Mouse (Mus musculus) G1E (cell line): Measurements from ENCODE around the gene Creb5. TPM values are rescaled to one million over a fixed set of nuclear protein-coding genes. Genes with fewer than 3 reads are reported as not detected.

Source experiments
- ATAC-seq: 2 replicates; pipeline ENCODE4 v1.8.0; 2016; ENCODE audit warnings: mild to moderate bottlenecking; ENCODE audit not compliant: insufficient number of reproducible peaks, poor library complexity, low FRiP score, severe bottlenecking; ENCODE audit errors: extremely low read depth
- DNase-seq: peaks from one replicate; pipeline ENCODE4 v3.0.0; 2012; ENCODE audit warnings: low spot score
- H3K27me3 ChIP-seq: 2 replicates; pipeline ENCODE4 v1.6.1; 2012; ENCODE audit warnings: mild to moderate bottlenecking, low read length, inconsistent platforms; ENCODE audit not compliant: insufficient read depth
- H3K36me3 ChIP-seq: replicated peaks from 2 replicates; pipeline ENCODE3; 2012; ENCODE audit warnings: mild to moderate bottlenecking, inconsistent platforms
- H3K4me1 ChIP-seq: 2 replicates; pipeline ENCODE4 v1.6.1; 2012; ENCODE audit warnings: low read depth, low read length, inconsistent platforms, mixed read lengths; ENCODE audit not compliant: insufficient read depth
- H3K4me3 ChIP-seq: 2 replicates; pipeline ENCODE4 v1.5.1; 2012; ENCODE audit warnings: low read depth, mild to moderate bottlenecking, inconsistent platforms, low read length, moderate library complexity, mixed read lengths
- H3K9me3 ChIP-seq: replicated peaks from 2 replicates; pipeline ENCODE4 v1.6.1; 2012; ENCODE audit warnings: inconsistent platforms
- CTCF ChIP-seq: IDR thresholded peaks from 2 replicates; pipeline ENCODE4 v1.5.1; 2012; ENCODE audit warnings: low read depth, low read length, inconsistent platforms, mixed read lengths
- GATA1 ChIP-seq: IDR thresholded peaks from 2 replicates; pipeline ENCODE4 v1.6.1; 2012; ENCODE audit warnings: borderline replicate concordance, low read length, inconsistent platforms, mixed read lengths
- GATA2 ChIP-seq: IDR thresholded peaks from 2 replicates; pipeline ENCODE4 v1.6.1; 2012; ENCODE audit warnings: low read depth, low read length, inconsistent platforms, borderline replicate concordance
- POLR2AphosphoS5 ChIP-seq: IDR thresholded peaks from 2 replicates; pipeline ENCODE4 v1.6.1; 2012; ENCODE audit warnings: low read depth, low read length, inconsistent platforms; ENCODE audit not compliant: insufficient replicate concordance
- TAL1 ChIP-seq: conservative IDR thresholded peaks from 2 replicates; pipeline ENCODE4 v1.6.1; 2012; ENCODE audit warnings: low read depth, low read length, inconsistent platforms, mixed read lengths
- polyA plus RNA-seq: library from polyadenylated mRNA; stranded (reverse); fragments of >175 nt; gene quantifications from 2 replicates; pipeline ENCODE4 v1.2.3, GENCODE M21; 2012
- total RNA-seq, 2 experiments: library from RNA; stranded (forward) in 1 of 2; stranded (reverse) in 1 of 2; fragments of 200-1000 nt in 1 of 2; fragments of >200 nt in 1 of 2; fragmentation: Nextera tagmentation in 1 of 2; gene quantifications; 2 replicates each; pipeline ENCODE4 v1.2.3; 2014 to 2017

Creb5 gene
- total and polyA plus RNA-seq, 3 experiments: 0.44 TPM; not detected in 2

DNA sequence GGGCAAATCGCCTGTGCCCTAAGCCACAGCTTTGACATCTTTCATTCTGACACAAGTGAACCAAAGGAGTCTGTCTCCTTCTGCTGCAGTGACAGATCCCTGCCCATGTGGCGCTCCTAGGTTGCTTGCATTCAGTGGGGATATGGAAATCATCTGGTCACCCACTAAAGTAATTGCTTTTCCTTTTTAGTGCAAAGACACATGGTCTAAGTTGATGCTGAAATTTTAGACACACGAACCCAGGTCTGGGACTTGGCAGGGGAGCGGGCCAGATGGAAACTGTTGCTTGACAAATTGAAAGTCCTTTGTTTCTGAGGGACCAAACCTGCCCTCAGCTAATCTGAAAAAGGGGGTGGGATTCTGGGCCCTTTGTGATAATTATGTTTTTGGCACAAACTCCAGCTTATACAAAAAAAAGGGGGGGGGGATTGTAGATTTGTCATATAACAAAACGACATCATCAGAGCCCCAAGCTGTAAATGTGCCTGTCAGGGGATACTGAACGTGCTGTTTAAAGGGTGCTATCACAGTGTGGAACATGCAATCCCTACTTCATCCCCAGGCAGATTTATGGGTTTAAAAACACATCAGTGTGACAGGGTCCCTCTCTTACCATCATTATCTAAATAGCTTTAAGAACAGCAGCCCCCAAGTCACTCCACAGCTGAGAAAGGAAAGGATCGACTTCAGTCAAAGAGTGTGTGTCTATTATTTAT is 401.9 kb downstream of the Creb5 start:
- H3K27me3 ChIP-seq: no peaks in the 10 kb centered on the region
- H3K36me3 ChIP-seq: no peaks in the 10 kb centered on the region
- ATAC-seq (no peak), DNase-seq (no peak)
- no peaks in the 10 kb centered on the region for H3K4me1 ChIP-seq
- H3K4me3 ChIP-seq: no peak overlapping the region
- TF ChIP-seq GATA2: no peak
- TF ChIP-seq TAL1: no peak
- no peak for TF ChIP-seq POLR2AphosphoS5
- no peak for TF ChIP-seq GATA1
- TF ChIP-seq CTCF: no peak
- H3K9me3 ChIP-seq: peaks cover 36% of the 10 kb centered on the region

DNA sequence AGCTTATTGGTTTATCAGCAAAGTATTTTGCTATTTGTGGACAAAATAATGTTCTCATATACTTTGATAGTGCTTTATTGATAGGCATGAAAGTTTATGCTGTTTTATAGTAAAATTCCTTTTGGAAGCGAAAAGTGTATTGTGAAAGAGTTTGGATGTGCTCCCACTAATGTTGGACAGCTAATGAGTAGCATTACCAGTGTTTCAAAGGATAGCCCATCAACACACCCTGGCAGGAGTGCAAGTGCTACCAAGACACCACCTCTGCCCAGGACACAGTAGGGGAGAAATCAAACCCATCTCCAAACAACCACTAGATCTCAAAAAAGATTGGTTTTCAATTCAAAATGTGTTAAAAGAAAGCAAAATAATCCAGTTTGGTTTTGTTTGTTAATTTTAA is 403.9 kb downstream of the Creb5 start:
- H3K36me3 ChIP-seq: no peaks in the 10 kb centered on the region
- no peak for TF ChIP-seq GATA2
- no peak for TF ChIP-seq GATA1
- no peak for TF ChIP-seq POLR2AphosphoS5
- TF ChIP-seq CTCF: no peak
- no peak for TF ChIP-seq TAL1
- no peak for ATAC-seq

DNA sequence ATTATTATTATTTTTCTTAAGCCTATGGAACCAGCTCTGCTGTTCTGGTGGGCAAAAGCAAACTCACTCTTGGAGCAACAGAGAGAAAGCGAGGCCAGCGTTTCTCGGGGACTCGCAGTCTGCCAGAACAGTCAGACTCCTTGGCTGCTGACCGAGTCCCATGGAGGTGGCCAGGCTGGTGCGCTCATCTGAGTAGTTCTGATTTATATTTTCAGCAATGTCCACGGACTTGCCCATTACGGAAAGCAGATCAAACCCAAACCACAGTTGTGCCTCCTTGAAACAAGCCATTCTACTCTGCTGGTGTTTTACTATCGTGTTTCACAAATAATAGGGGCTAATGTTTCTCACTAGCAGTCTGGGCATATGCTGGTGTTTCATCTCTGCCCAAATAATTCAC is 408.1 kb downstream of the Creb5 start:
- no peaks in the 10 kb centered on the region for H3K36me3 ChIP-seq
- TF ChIP-seq POLR2AphosphoS5: no peak
- no peak for TF ChIP-seq GATA2
- no peak for TF ChIP-seq TAL1
- no peak for TF ChIP-seq GATA1
- no peak for TF ChIP-seq CTCF
- no peak overlapping the region for H3K4me3 ChIP-seq
- H3K9me3 ChIP-seq: peaks cover 26% of the 10 kb centered on the region
- no peaks in the 10 kb centered on the region for H3K4me1 ChIP-seq
- H3K27me3 ChIP-seq: no peaks in the 10 kb centered on the region
- no peak for ATAC-seq
- no peak for DNase-seq

More for the DNA sequence above, 403.9 kb downstream of the Creb5 start:
- Histone ChIP-seq H3K27me3 (no peaks in the 10 kb centered on the region), H3K4me3 (no peak overlapping the region), H3K9me3 (peaks cover 30% of the 10 kb centered on the region), H3K4me1 (no peaks in the 10 kb centered on the region)
- DNase-seq: no peak

DNA sequence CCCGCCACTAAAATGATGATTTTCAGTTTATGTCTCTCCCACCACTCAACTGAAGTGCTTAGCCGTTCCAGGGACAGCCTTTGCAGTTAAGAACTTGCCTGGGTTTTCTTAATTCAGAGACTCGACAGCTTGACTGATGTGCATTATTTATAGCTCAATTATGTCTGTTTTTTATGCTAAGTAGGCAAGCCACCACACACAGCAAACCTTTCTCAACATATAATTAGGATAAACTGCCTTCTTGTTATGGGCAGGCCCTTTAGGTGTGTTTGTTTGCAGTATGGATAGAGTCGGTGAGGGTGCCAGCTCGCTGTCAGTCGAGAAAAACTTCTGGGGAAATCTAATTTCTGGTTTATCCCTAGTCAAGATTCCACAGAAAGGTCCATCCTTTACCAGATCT is 409.4 kb downstream of the Creb5 start:
- no peak for ATAC-seq
- no peaks in the 10 kb centered on the region for H3K27me3 ChIP-seq
- no peak overlapping the region for H3K4me3 ChIP-seq
- DNase-seq: no peak
- no peaks in the 10 kb centered on the region for H3K36me3 ChIP-seq
- no peaks in the 10 kb centered on the region for H3K4me1 ChIP-seq
- H3K9me3 ChIP-seq: peaks cover 30% of the 10 kb centered on the region
- TF ChIP-seq CTCF (no peak), TAL1 (no peak), POLR2AphosphoS5 (no peak), GATA1 (no peak), GATA2 (no peak)

DNA sequence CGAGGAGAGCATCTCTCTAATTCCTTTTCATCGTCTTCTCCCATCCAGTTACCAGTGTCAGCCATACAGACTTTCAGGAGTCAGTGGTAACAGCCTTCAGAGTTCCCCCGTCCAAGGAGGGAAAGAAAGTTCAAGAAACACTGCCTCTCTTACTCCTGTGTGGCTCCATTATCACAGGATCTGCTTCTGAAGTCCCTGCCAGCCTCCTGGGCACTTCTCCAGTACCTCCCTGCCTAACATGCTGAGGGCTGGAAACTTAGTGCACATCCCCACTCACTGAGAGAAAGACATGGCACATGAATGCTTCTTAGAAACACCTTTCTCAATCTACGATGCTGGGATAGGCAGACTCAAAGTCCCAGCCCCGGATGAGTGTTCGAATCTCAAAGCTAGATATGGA is 409.9 kb downstream of the Creb5 start:
- H3K36me3 ChIP-seq: no peaks in the 10 kb centered on the region
- no peaks in the 10 kb centered on the region for H3K4me1 ChIP-seq
- H3K4me3 ChIP-seq: no peak overlapping the region
- ATAC-seq: no peak
- no peak for DNase-seq
- H3K9me3 ChIP-seq: peaks cover 31% of the 10 kb centered on the region
- H3K27me3 ChIP-seq: no peaks in the 10 kb centered on the region
- TF ChIP-seq GATA2: no peak
- TF ChIP-seq CTCF: no peak
- no peak for TF ChIP-seq POLR2AphosphoS5
- no peak for TF ChIP-seq GATA1
- TF ChIP-seq TAL1: no peak

DNA sequence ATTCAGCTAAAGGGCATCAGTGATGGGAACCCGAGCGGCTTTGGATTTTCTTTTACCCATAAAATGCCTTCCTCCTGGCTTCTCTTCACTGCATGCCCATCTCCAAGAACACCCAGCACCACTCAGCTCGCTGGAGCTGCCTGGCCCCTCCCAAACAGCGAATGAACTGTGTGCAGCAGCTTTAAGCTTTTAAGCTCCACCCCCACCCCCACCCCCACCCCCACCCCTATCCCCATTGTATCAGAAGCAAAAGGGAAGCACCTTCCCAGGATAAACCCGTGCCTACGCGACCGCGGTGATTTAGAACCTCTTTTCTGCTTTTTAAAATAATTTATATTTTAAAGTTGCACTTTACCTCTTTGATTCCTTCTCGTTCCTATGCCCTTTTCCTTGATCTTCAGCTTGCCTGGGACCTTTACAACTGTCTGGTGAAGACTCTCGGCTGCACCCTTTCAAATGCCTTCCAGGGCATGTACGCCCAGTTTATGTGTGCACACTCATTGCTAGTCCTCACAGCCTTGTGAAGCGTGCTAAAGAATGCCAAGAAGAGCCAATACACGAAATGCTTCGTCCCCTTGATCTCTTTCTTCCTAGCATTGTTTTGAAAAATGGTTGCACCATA is 411.2 kb downstream of the Creb5 start:
- Histone ChIP-seq H3K4me1 (no peaks in the 10 kb centered on the region), H3K4me3 (no peak overlapping the region), H3K27me3 (no peaks in the 10 kb centered on the region), H3K9me3 (peaks cover 29% of the 10 kb centered on the region), H3K36me3 (no peaks in the 10 kb centered on the region)
- no peak for TF ChIP-seq CTCF
- TF ChIP-seq GATA2: no peak
- TF ChIP-seq TAL1: no peak
- TF ChIP-seq POLR2AphosphoS5: no peak
- TF ChIP-seq GATA1: no peak
- ATAC-seq (no peak), DNase-seq (no peak)

DNA sequence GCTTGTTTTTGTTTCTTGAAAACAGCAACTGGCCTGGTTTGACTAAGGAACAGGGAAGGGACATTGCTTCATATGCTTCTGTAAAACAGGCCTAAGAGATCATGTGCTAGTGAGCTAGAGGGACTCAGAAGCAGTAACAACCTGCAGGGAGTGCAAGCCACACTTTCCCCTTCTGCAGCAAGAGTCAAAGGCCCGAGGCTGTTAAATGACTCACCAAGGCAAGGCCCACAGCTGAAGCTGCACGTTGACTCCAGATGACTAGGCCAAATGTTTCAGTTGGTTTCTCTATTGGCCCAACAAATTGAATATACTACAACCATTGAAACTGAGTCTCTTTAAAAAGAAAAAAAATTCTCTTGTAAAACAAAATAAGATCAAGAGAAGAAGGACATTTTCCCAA is 417.4 kb downstream of the Creb5 start:
- no peak for ATAC-seq
- Histone ChIP-seq H3K9me3 (peaks cover 39% of the 10 kb centered on the region), H3K4me3 (no peak overlapping the region), H3K36me3 (no peaks in the 10 kb centered on the region), H3K4me1 (no peaks in the 10 kb centered on the region), H3K27me3 (no peaks in the 10 kb centered on the region)
- TF ChIP-seq GATA2 (no peak), POLR2AphosphoS5 (no peak)
- DNase-seq: no peak
